Mouse (Mus musculus) midbrain, embryonic 10.5 days (tissue): ENCODE results near the gene Neto2. TPM values are rescaled to one million over a fixed set of nuclear protein-coding genes. Genes with fewer than 3 reads are reported as not detected.
A peak's percentile ranks its signal among the peaks of the same experiment; 100 is the strongest.

Experiments used
- DNase-seq: peaks from one replicate; pipeline ENCODE4 v3.0.0-alpha.2; 2017; ENCODE audit warnings: low spot score
- H3K27ac ChIP-seq: fragments of 300-500 bp; sonication (generic); replicated peaks from 2 replicates; pipeline ENCODE4 v1.5.1; 2016; ENCODE audit warnings: mild to moderate bottlenecking
- H3K27me3 ChIP-seq: fragments of 300-500 bp; sonication (generic); 2 replicates; pipeline ENCODE4 v1.6.1; 2016; ENCODE audit warnings: low read depth, mild to moderate bottlenecking; ENCODE audit not compliant: poor library complexity, severe bottlenecking
- H3K36me3 ChIP-seq: fragments of 300-500 bp; sonication (generic); 2 replicates; pipeline ENCODE4 v1.6.1; 2016; ENCODE audit warnings: mild to moderate bottlenecking, moderate library complexity
- H3K4me1 ChIP-seq: fragments of 300-500 bp; sonication (generic); 2 replicates; pipeline ENCODE4 v1.6.1; 2016
- H3K4me3 ChIP-seq: fragments of 300-500 bp; sonication (generic); 2 replicates; pipeline ENCODE4 v1.5.1; 2016; ENCODE audit warnings: mild to moderate bottlenecking, moderate library complexity
- H3K9me3 ChIP-seq: fragments of 300-500 bp; sonication (generic); replicated peaks from 2 replicates; pipeline ENCODE4 v1.6.1; 2016; ENCODE audit warnings: mild to moderate bottlenecking
- WGBS: fragments of 180-500 bp; shearing (Covaris S2); methylation state at CpG from one replicate; pipeline ENCODE4 v1.1.7; 2016; 5-methylcytosine and 5-hydroxymethylcytosine counted together
- polyA plus RNA-seq: library from polyadenylated mRNA; unstranded; fragments of >200 nt; fragmentation: Nextera tagmentation; extraction: Ambion mirVana; gene quantifications from 2 replicates; pipeline ENCODE4 v1.2.1, GENCODE M21; 2016

Gene Neto2
- 16.8 and 21.3 TPM in 2 replicates for polyA plus RNA-seq

DNA sequence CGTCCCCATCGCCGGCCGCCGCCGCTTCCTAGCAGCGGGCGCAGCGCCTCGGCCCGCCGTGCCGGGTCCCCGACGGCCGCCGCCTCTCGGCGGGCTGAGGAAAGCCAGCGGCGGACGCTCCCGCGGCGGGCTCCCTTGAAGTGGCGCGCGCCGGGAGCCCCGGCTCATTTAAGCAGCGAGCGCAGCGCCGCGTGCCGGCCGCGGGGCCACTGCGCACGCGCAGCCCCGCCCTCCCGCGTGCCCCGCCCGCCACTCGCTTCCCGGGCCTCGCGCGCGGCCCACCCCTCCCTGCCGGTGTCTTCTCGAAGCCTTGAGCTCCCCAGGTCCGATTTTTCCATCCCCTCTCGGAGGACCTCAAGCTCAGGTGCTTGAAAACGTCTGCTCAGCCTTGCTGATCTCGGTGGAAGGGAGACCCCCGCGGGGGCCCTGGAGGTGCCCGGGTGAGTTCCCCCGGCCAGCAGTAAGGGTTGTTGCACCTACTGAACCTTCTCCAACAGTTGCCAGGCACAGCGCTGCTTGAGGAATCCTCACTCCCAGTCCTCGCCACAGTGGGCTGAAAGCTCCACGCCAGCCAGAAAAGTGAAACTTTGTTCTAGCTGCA lies at the start of gene Neto2:
Gene Neto2 (minus strand): TSS at position 174 of the 601 bp plus-strand sequence.
- Histone ChIP-seq H3K27me3 (peaks cover 24% of the 10 kb centered on the region), H3K4me1 (peaks cover 14% of the 10 kb centered on the region), H3K9me3 (no peaks in the 10 kb centered on the region), H3K36me3 (no peaks in the 10 kb centered on the region), H3K4me3 (peak within 1 kb of the TSS; percentile 81), H3K27ac (peak within 1 kb of the TSS; percentile 98)
- 6% methylated on average over 60 of the region's 65 CpGs for WGBS
- peak; percentile 77 for DNase-seq

DNA sequence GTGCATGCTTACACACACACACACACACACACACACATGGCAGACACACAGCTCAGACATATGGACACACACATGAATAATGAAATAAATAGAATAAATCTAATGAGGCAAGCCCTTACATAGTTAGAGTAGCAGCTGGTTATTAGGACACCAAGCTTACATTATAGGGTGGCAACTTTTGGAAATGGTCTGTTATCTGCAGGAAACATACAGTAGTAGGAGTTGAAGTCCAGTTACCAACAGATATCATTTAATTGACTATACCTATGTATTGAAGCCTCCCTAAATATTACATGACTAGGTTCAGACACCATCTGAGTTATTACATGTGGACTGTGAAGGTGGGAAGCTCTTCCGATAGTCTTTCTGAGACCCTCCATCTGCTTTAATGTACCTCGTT lies 44.3 kb upstream of the Neto2 start:
- no peaks in the 10 kb centered on the region for H3K27me3 ChIP-seq
- peaks cover 10% of the 10 kb centered on the region; the same call in 1 of the 2 replicates for H3K36me3 ChIP-seq
- H3K4me3 ChIP-seq = no peak overlapping the region
- H3K27ac ChIP-seq = no peak overlapping the region
- DNase-seq = no peak
- WGBS = 96% methylated on average over 2 of the region's 2 CpGs
- no peaks in the 10 kb centered on the region for H3K4me1 ChIP-seq
- H3K9me3 ChIP-seq = no peaks in the 10 kb centered on the region

DNA sequence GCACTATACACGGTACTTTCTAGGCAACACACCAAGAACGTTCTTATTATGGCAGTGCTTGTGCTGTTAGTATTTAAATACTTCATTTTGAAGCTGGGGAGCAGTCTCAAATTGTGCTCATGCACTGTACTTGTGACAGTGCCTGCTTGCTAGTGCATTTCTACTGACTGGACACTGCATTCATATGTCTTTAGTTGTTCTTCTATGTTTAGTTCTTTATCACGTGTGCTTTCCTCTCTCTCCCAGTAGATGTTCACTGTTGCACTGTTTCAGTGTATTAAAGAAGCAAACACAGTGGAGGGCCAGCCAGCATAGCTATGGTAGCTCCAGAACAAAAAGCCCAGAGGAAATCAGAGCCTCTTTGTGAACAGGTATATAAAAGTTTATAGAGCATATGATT lies 29.8 kb upstream of the Neto2 start:
- Histone ChIP-seq H3K27ac (no peak overlapping the region), H3K4me3 (no peak overlapping the region), H3K27me3 (no peaks in the 10 kb centered on the region), H3K4me1 (no peaks in the 10 kb centered on the region), H3K9me3 (no peaks in the 10 kb centered on the region), H3K36me3 (peaks cover 29% of the 10 kb centered on the region)
- WGBS = 89% methylated on average over 3 of the region's 3 CpGs
- no peak for DNase-seq

DNA sequence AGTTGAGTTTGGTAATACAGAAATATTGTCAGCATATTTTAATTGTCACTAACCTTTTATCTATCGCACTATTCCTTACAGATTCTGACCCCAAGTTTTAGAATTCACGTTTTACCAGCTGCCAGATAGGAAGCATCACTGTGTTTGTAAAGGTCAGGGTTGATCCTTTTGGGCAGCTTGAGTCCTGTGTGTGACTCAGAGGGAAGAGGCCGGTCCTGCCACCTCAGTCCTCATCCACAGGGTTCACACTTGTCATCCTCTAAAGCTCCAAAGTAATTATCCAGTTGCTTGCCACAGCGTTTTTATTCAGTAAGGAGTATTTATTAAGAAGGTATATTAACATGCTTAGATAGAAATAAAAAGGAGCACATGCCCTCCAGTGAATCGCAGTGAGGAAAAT lies 16.5 kb upstream of the Neto2 start:
- H3K9me3 ChIP-seq = no peaks in the 10 kb centered on the region
- no peaks in the 10 kb centered on the region for H3K4me1 ChIP-seq
- 89% methylated on average over 5 of the region's 5 CpGs for WGBS
- peaks cover 18% of the 10 kb centered on the region for H3K36me3 ChIP-seq
- no peak for DNase-seq
- no peak overlapping the region for H3K4me3 ChIP-seq
- no peak overlapping the region for H3K27ac ChIP-seq
- no peaks in the 10 kb centered on the region for H3K27me3 ChIP-seq

DNA sequence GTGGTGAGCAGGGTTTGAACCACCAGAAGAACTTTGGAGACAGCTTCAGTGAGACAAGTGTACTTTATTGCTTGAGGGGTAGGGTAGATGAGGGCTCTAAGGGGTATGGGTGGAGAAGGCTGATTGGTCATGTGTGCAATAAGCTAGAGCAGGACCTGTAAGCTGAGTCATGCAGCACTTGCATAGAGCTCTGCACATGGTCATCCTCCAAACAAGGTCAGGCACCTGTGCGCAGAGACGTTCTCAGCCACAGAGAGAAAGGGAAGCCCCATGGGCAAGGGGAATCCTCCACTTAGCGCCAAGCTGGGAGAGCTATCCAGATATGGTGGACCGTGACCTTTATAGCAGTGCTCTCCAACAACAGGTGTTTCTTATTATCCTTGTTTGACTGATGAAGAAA lies 16.0 kb upstream of the Neto2 start:
- WGBS = 89% methylated on average over 4 of the region's 4 CpGs
- Histone ChIP-seq H3K36me3 (peaks cover 14% of the 10 kb centered on the region), H3K4me1 (no peaks in the 10 kb centered on the region), H3K9me3 (no peaks in the 10 kb centered on the region), H3K27ac (no peak overlapping the region), H3K27me3 (no peaks in the 10 kb centered on the region), H3K4me3 (no peak overlapping the region)
- DNase-seq = no peak

DNA sequence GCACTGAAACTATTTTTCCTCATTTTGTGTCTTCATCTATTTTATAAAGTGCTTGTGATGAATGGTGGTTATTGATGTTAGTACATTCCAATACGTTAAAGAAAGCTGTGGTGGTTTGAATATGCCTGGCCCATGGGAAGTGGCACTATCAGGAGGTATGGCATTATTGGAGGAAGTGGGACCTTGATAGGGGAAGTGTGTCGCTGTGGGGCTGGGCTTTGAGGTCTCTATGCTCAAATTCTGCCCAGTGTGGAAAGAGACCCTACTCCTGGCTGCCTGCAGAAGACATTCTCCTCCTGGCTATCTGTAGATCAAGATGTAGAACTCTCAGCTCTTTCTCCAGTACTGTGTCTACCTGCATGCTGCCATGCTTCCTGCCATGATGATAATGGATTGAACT lies 6.3 kb upstream of the Neto2 start:
- Histone ChIP-seq H3K36me3 (no peaks in the 10 kb centered on the region), H3K4me1 (no peaks in the 10 kb centered on the region), H3K9me3 (no peaks in the 10 kb centered on the region), H3K4me3 (no peak overlapping the region), H3K27me3 (peaks cover 13% of the 10 kb centered on the region), H3K27ac (no peak overlapping the region)
- 80% methylated on average over 2 of the region's 2 CpGs for WGBS
- DNase-seq = no peak

DNA sequence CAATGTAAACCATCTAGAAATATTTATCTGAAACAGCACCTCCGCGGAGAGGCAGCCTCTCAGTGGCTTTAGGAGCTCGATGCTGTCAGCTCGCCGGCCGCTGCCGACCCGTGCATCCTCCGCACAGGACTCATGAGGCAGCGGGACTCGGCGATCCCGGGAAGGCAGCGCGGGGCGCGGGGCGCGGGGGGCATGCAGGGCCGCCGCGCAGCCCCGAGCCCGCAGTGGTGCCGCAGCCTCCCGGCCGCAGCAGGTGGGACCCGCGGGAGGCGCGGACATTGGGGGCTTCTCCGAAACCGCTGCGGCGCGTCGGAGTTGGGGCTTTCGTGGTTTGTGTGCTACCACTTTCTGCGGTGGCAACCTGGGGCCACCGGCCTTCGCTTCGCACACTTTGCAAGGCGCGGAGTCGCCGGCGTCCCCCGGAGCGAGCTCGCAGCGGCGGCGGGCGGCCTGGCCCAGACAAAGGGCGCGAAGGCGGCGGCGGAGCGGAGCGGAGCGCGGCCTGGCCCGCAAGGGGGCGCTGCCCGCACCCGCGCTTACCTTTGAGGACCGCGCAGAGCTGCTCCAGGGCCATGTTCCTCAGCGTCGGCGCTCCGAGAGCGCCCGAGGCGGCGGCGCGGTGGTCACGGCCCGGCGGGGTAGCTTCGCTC lies 498 bp downstream of the Neto2 start:
- peak overlapping the region; percentile 98 for H3K27ac ChIP-seq
- peak; percentile 87 for DNase-seq
- H3K9me3 ChIP-seq = no peaks in the 10 kb centered on the region
- peaks cover 14% of the 10 kb centered on the region for H3K4me1 ChIP-seq
- 0 out of 2 replicates have a peak, but pooled peaks cover 3% of the 10 kb centered on the region for H3K36me3 ChIP-seq
- peaks cover 24% of the 10 kb centered on the region for H3K27me3 ChIP-seq
- peak overlapping the region; percentile 81 for H3K4me3 ChIP-seq
- WGBS = under 1% methylated on average over 84 of the region's 84 CpGs

DNA sequence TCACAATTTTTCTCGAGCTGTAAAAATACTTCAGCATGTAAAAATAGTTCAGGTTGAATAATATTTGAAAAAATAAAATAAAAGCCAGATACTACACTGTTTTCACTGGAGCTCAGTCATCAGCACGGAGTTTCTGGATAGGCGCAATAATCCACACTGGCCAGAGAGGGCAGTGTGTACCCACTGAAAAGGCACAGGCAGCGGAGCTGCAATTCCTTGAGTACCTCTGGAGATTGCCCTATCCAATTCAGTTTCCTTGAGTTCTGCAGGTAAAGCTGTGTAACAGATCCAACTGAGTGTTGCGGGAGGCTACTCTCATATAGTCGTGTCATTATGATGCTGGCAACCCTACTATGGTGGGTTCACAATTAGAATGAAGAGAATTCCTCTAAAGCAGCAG lies 1.7 kb downstream of the Neto2 start:
- Histone ChIP-seq H3K27ac (no peak overlapping the region), H3K4me3 (peak overlapping the region; percentile 81), H3K9me3 (no peaks in the 10 kb centered on the region), H3K4me1 (peaks cover 14% of the 10 kb centered on the region), H3K27me3 (peaks cover 24% of the 10 kb centered on the region), H3K36me3 (peaks cover 4% of the 10 kb centered on the region; the same call in 1 of the 2 replicates)
- peak; percentile 73 for DNase-seq
- 2% methylated on average over 6 of the region's 6 CpGs for WGBS

DNA sequence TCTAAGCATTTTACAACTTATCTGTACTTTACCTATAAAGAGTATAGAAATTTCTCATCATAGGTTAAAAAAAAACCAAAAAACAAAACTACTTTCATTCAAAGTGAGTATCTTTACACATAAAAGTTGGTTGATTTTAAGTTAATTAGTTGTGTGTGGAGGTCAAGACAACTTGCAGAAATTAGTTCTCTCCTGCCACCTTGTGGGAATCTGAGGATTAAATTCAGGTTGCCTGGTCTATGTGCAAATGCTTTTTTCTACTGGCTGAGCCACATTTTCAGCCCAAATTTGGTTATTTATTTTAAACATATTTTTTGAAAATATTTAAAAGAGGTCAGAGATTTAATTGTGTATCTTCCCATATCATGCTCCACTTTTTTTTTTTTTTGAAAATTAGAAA lies 35.6 kb downstream of the Neto2 start:
- Histone ChIP-seq H3K27me3 (no peaks in the 10 kb centered on the region), H3K27ac (no peak overlapping the region), H3K4me3 (no peak overlapping the region), H3K36me3 (peaks cover 32% of the 10 kb centered on the region), H3K9me3 (no peaks in the 10 kb centered on the region), H3K4me1 (no peaks in the 10 kb centered on the region)
- DNase-seq = no peak

DNA sequence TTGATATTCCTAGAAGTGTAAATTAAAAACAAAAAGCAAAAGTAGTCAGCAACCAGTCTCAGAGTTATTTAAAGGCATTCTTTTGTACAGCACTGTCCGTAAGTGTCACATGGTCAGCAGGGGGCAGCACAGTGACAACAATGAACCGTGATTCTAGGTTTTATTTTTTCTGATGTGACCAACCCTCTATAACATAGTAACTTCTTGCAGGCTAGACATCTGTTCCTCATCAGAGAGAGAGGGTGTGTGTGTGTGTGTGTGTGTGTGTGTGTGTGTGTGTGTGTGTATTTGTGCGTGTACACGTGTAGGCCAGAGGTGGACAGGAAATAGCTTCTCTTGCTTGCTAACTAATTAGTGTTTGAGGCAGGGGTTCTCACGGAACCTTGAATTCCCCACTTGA lies 38.7 kb downstream of the Neto2 start:
- Histone ChIP-seq H3K27ac (no peak overlapping the region), H3K9me3 (no peaks in the 10 kb centered on the region), H3K27me3 (no peaks in the 10 kb centered on the region), H3K4me1 (no peaks in the 10 kb centered on the region), H3K4me3 (no peak overlapping the region), H3K36me3 (peaks cover 18% of the 10 kb centered on the region)
- peak; percentile 24 for DNase-seq
- 77% methylated on average over 5 of the region's 5 CpGs for WGBS

DNA sequence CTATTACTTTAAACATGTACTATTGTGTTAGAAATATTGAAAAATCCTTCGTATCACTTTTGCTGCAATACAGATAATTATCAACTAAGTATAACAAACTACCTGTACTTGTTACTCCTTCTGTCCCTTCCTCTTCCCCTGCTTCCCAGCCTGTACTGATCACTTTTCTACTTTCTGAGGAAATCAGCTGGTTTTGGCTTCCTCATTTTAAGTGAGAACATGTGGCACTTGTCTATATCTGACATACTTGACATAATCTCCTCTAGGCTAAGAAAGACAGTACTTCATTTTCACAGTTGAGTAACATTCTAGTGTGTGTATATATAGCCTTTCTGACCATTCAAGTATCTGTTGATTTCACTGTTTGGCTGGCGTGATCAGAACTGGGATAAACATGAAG lies 49.5 kb downstream of the Neto2 start:
- Histone ChIP-seq H3K4me3 (no peak overlapping the region), H3K27ac (no peak overlapping the region), H3K36me3 (peaks cover 34% of the 10 kb centered on the region), H3K4me1 (no peaks in the 10 kb centered on the region), H3K27me3 (no peaks in the 10 kb centered on the region), H3K9me3 (no peaks in the 10 kb centered on the region)
- WGBS = 95% methylated on average over 2 of the region's 2 CpGs
- DNase-seq = no peak

DNA sequence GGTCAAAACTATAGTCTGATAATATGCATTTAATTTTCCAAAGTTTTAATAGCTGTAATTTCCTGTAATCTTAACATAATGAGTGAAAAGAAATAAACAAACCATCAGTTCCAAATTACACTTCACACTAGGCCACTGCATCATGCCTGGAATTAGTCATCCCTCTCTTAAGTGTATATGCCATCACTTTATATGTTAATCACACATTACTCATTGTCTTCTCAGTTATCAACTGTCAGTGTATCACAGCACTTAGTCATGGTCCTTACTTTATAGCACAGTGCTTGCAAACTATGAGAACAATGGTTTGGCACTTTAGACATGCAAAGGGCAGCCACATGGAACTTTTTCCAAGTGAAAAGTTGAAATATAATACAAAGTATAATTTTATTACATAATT lies 52.2 kb downstream of the Neto2 start:
- H3K4me3 ChIP-seq = no peak overlapping the region
- H3K27me3 ChIP-seq = no peaks in the 10 kb centered on the region
- no peaks in the 10 kb centered on the region for H3K9me3 ChIP-seq
- H3K36me3 ChIP-seq = peaks cover 52% of the 10 kb centered on the region
- DNase-seq = no peak
- H3K4me1 ChIP-seq = no peaks in the 10 kb centered on the region
- no peak overlapping the region for H3K27ac ChIP-seq

DNA sequence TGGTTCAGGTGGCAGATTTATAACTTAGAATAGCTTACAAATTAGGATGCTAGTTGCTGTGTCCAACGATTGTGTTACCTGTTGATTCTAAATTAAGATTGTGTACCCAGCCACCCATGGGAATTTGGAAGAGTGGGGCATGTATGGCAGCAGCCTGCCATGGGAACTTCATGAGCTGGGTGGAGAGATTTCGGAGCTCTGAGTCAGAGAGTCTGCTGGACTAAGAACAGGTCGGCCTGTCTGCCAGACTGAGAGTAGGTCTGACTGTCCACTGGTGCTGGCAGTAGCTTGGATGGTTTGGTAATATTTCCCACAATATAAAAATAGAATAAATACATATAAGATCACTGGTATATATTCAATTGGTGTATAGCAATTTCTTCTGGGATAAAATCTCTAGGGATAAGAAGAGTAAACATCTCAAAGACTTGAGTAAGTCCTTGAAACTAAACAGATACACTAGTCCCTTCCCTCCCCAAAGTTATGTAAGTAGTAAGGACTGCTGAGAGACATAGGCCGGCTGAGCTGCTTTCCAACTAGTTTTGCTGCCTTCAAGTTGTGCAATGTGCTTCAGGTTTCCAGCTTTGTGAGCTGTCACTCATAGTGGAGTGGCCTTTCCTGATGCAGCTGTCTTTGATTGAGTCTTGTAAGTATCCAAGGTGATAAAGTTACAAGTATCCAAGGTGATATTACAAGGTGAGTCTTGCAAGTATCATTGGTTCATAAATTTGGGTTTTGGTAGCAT lies 55.6 kb downstream of the Neto2 start:
- Histone ChIP-seq H3K27ac (no peak overlapping the region), H3K27me3 (no peaks in the 10 kb centered on the region), H3K4me1 (no peaks in the 10 kb centered on the region), H3K4me3 (no peak overlapping the region), H3K9me3 (no peaks in the 10 kb centered on the region), H3K36me3 (peaks cover 82% of the 10 kb centered on the region)
- 92% methylated on average over 4 of the region's 4 CpGs for WGBS
- no peak for DNase-seq
